Mouse (Mus musculus) limb, embryonic 14.5 days (tissue): ENCODE measurements at regions not wholly inside any gene's neighbourhood (a gene's known extent, or its start where the extent isn't known, plus 50 kb on each side); places are given as distances from the start of the nearest gene placed in this dataset.

Source experiments
- ATAC-seq: fragments of 200-750 bp; cut with Nextera tagmentation; 2 replicates; pipeline ENCODE4 v1.8.0; 2017; ENCODE audit warnings: low read depth, moderate number of reproducible peaks, moderate TSS enrichment; ENCODE audit not compliant: low FRiP score
- DNase-seq: peaks from one replicate; pipeline ENCODE4 v3.0.0-alpha.2; 2015; ENCODE audit warnings: low spot score
- H3K27ac ChIP-seq: fragments of 300-500 bp; sonication (generic); replicated peaks from 2 replicates; pipeline ENCODE4 v1.5.1; 2014; ENCODE audit warnings: low read depth, mild to moderate bottlenecking, low read length, moderate library complexity, mixed read lengths
- H3K27me3 ChIP-seq: fragments of 300-500 bp; sonication (generic); 2 replicates; pipeline ENCODE4 v1.6.1; 2014; ENCODE audit warnings: low read length, mixed read lengths; ENCODE audit not compliant: control insufficient read depth, insufficient read depth
- H3K36me3 ChIP-seq: fragments of 300-500 bp; sonication (generic); 2 replicates; pipeline ENCODE4 v1.6.1; 2014; ENCODE audit warnings: mild to moderate bottlenecking, low read length, moderate library complexity, mixed read lengths; ENCODE audit not compliant: control insufficient read depth, insufficient read depth
- H3K4me1 ChIP-seq: fragments of 300-500 bp; sonication (generic); 2 replicates; pipeline ENCODE4 v1.6.1; 2014; ENCODE audit warnings: antibody characterized with exemption, low read length, mixed read lengths; ENCODE audit not compliant: control insufficient read depth, insufficient read depth
- H3K4me2 ChIP-seq: fragments of 300-500 bp; sonication (generic); replicated peaks from 2 replicates; pipeline ENCODE4 v1.6.1; 2014; ENCODE audit warnings: low read depth, mild to moderate bottlenecking, low read length, moderate library complexity; ENCODE audit not compliant: severe bottlenecking
- H3K4me3 ChIP-seq: fragments of 300-500 bp; sonication (generic); replicated peaks from 2 replicates; pipeline ENCODE4 v1.5.1; 2014; ENCODE audit warnings: low read length
- H3K9ac ChIP-seq: fragments of 300-500 bp; sonication (generic); 2 replicates; pipeline ENCODE4 v1.6.1; 2014; ENCODE audit warnings: mild to moderate bottlenecking, low read depth, low read length, moderate library complexity; ENCODE audit not compliant: severe bottlenecking
- H3K9me3 ChIP-seq: fragments of 300-500 bp; sonication (generic); 2 replicates; pipeline ENCODE4 v1.6.1; 2016; ENCODE audit warnings: low read length; ENCODE audit not compliant: control insufficient read depth
- POLR2A ChIP-seq: fragments of 200-500 bp; IDR thresholded peaks from 2 replicates; pipeline ENCODE4 v1.8.0; 2012; ENCODE audit warnings: inconsistent platforms, mild to moderate bottlenecking, moderate library complexity, borderline replicate concordance; ENCODE audit not compliant: insufficient read depth, insufficient read length; ENCODE audit errors: extremely low read depth
- WGBS: fragments of 180-500 bp; shearing (Covaris S2); extraction: QIAGEN DNeasy Blood & Tissue Kit; methylation state at CpG from one replicate; pipeline ENCODE4 v1.1.7; 2014; 5-methylcytosine and 5-hydroxymethylcytosine counted together

GRCm38 (mm10) chr6:94841881-94842280, 141.9 kb upstream of the Lrig1 start:
- Histone ChIP-seq H3K9ac (no peak overlapping the region), H3K36me3 (no peaks in the 10 kb centered on the region), H3K4me2 (no peak overlapping the region), H3K9me3 (no peaks in the 10 kb centered on the region), H3K4me3 (no peak overlapping the region), H3K27me3 (no peaks in the 10 kb centered on the region), H3K4me1 (no peaks in the 10 kb centered on the region), H3K27ac (no peak overlapping the region)
- 55% methylated on average over 5 of the region's 5 CpGs for WGBS
- TF ChIP-seq POLR2A = no peak
- DNase-seq (no peak), ATAC-seq (no peak)

GRCm38 (mm10) chr6:94835742-94836141, 135.8 kb upstream of the Lrig1 start:
- 29% methylated on average over 2 of the region's 2 CpGs for WGBS
- peak; percentile 72; the same call in 1 of the 2 replicates for ATAC-seq
- H3K4me1 ChIP-seq = 0 out of 2 replicates have a peak, but pooled peaks cover 2% of the 10 kb centered on the region

GRCm38 (mm10) chr6:94834551-94834950, 134.6 kb upstream of the Lrig1 start:
- H3K9ac ChIP-seq = no peak overlapping the region
- H3K4me3 ChIP-seq = no peak overlapping the region
- ATAC-seq (no peak), DNase-seq (no peak)
- H3K27ac ChIP-seq = no peak overlapping the region
- H3K36me3 ChIP-seq = no peaks in the 10 kb centered on the region
- no peaks in the 10 kb centered on the region for H3K9me3 ChIP-seq
- H3K27me3 ChIP-seq = no peaks in the 10 kb centered on the region
- no peak for TF ChIP-seq POLR2A
- H3K4me2 ChIP-seq = no peak overlapping the region
- 70% methylated on average over 1 of the region's 1 CpGs for WGBS
- H3K4me1 ChIP-seq = 0 out of 2 replicates have a peak, but pooled peaks cover 2% of the 10 kb centered on the region

More at GRCm38 (mm10) chr6:94835742-94836141, 135.8 kb upstream of the Lrig1 start:
- no peak for TF ChIP-seq POLR2A
- Histone ChIP-seq H3K4me3 (no peak overlapping the region), H3K9ac (no peak overlapping the region), H3K27me3 (no peaks in the 10 kb centered on the region), H3K4me2 (no peak overlapping the region), H3K9me3 (no peaks in the 10 kb centered on the region), H3K27ac (no peak overlapping the region), H3K36me3 (no peaks in the 10 kb centered on the region)
- DNase-seq = peak; percentile 26

GRCm38 (mm10) chr6:94830801-94831200, 130.8 kb upstream of the Lrig1 start:
- ATAC-seq (no peak), DNase-seq (no peak)
- Histone ChIP-seq H3K9ac (no peak overlapping the region), H3K4me2 (no peak overlapping the region), H3K27me3 (no peaks in the 10 kb centered on the region), H3K27ac (no peak overlapping the region), H3K9me3 (no peaks in the 10 kb centered on the region), H3K4me3 (no peak overlapping the region), H3K36me3 (no peaks in the 10 kb centered on the region), H3K4me1 (0 out of 2 replicates have a peak, but pooled peaks cover 2% of the 10 kb centered on the region)
- 88% methylated on average over 8 of the region's 8 CpGs for WGBS
- TF ChIP-seq POLR2A = no peak

- 73% methylated on average over 5 of the region's 5 CpGs for WGBS
- Histone ChIP-seq H3K27me3 (no peaks in the 10 kb centered on the region), H3K4me1 (0 out of 2 replicates have a peak, but pooled peaks cover 2% of the 10 kb centered on the region), H3K27ac (no peak overlapping the region), H3K4me3 (no peak overlapping the region), H3K36me3 (no peaks in the 10 kb centered on the region), H3K9me3 (no peaks in the 10 kb centered on the region), H3K9ac (no peak overlapping the region), H3K4me2 (no peak overlapping the region)
- DNase-seq = no peak
- ATAC-seq = no peak
- TF ChIP-seq POLR2A = no peak
Observed at GRCm38 (mm10) chr6:94829246-94829645, 129.3 kb upstream of the Lrig1 start.

GRCm38 (mm10) chr6:94826656-94827055, 126.7 kb upstream of the Lrig1 start:
- DNase-seq = no peak
- no peak overlapping the region for H3K27ac ChIP-seq
- no peaks in the 10 kb centered on the region for H3K27me3 ChIP-seq
- no peak overlapping the region for H3K4me3 ChIP-seq
- no peaks in the 10 kb centered on the region for H3K36me3 ChIP-seq
- WGBS = 80% methylated on average over 2 of the region's 2 CpGs
- 0 out of 2 replicates have a peak, but pooled peaks cover 2% of the 10 kb centered on the region for H3K4me1 ChIP-seq
- no peak for TF ChIP-seq POLR2A
- no peaks in the 10 kb centered on the region for H3K9me3 ChIP-seq
- no peak overlapping the region for H3K9ac ChIP-seq
- ATAC-seq = no peak
- no peak overlapping the region for H3K4me2 ChIP-seq
